Mouse (Mus musculus): ENCODE results near the gene Palm3.
"Not testable (repeated sequence)": the region's sequence is repeated elsewhere in the genome, so short reads cannot be mapped to it uniquely, and the experiment has no call there.

Gene Palm3

GRCm38 (mm10) chr8:83998231-83999056, 22.8 kb upstream of the Palm3 start:
- no peak for DNase-seq (ENCODE audit: low spot score)

- no peak for DNase-seq (ENCODE audit: low spot score)
Measured at GRCm38 (mm10) chr8:83999057-83999705, 22.1 kb upstream of the Palm3 start.

- DNase-seq (ENCODE audit: low spot score), result no peak
Measured at GRCm38 (mm10) chr8:83999825-84000224, 21.4 kb upstream of the Palm3 start.

GRCm38 (mm10) chr8:84001281-84002000, 19.8 kb upstream of the Palm3 start, which contains the start of gene 1700067K01Rik:
TSS of gene 1700067K01Rik (plus strand) at chr8:84001502.
- no peak for DNase-seq (ENCODE audit: low spot score)

- no peak for DNase-seq (ENCODE audit: low spot score)
Measured at GRCm38 (mm10) chr8:84002957-84003611, 18.2 kb upstream of the Palm3 start.

GRCm38 (mm10) chr8:84003612-84004246, 17.5 kb upstream of the Palm3 start:
- DNase-seq (ENCODE audit: low spot score), result no peak

GRCm38 (mm10) chr8:84004533-84005201, 16.6 kb upstream of the Palm3 start:
- DNase-seq (ENCODE audit: low spot score), result peak; percentile 93

- DNase-seq (ENCODE audit: low spot score), result not testable (repeated sequence)
Measured at GRCm38 (mm10) chr8:84005502-84005901, 15.8 kb upstream of the Palm3 start.

GRCm38 (mm10) chr8:84008362-84008761, 12.9 kb upstream of the Palm3 start:
- no peak for DNase-seq (ENCODE audit: low spot score)

- peak; percentile 67 for DNase-seq (ENCODE audit: low spot score)
Measured at GRCm38 (mm10) chr8:84009876-84010275, 11.4 kb upstream of the Palm3 start.

GRCm38 (mm10) chr8:84010625-84011611, 10.4 kb upstream of the Palm3 start:
- DNase-seq (ENCODE audit: low spot score), result no peak

- no peak for DNase-seq (ENCODE audit: low spot score)
Measured at GRCm38 (mm10) chr8:84011705-84012498, 9.4 kb upstream of the Palm3 start, which contains the start of gene 2210011C24Rik. TSS of gene 2210011C24Rik (minus strand) at chr8:84012171.

- DNase-seq (ENCODE audit: low spot score), result no peak
Measured at GRCm38 (mm10) chr8:84012499-84013165, 8.6 kb upstream of the Palm3 start.

- DNase-seq (ENCODE audit: low spot score), result no peak
Measured at GRCm38 (mm10) chr8:84015833-84016232, 5.4 kb upstream of the Palm3 start.

- no peak for DNase-seq (ENCODE audit: low spot score)
Measured at GRCm38 (mm10) chr8:84019738-84020137, 1.5 kb upstream of the Palm3 start.

- DNase-seq (ENCODE audit: low spot score), result no peak
Measured at GRCm38 (mm10) chr8:84021569-84021968, 298 bp downstream of the Palm3 start.

GRCm38 (mm10) chr8:84023085-84023484, 1.8 kb downstream of the Palm3 start:
- no peak for DNase-seq (ENCODE audit: low spot score)

- DNase-seq (ENCODE audit: low spot score), result no peak
Measured at GRCm38 (mm10) chr8:84023631-84024030, 2.4 kb downstream of the Palm3 start.
